Mouse (Mus musculus) forelimb bud, embryonic 11.5 days (tissue): ENCODE data around the gene Abhd14b.

ENCODE experiments used
- DNase-seq: peaks from one replicate; pipeline ENCODE4 v3.0.0-alpha.2; 2012; ENCODE audit warnings: low read depth, low spot score

The Abhd14b gene

DNA sequence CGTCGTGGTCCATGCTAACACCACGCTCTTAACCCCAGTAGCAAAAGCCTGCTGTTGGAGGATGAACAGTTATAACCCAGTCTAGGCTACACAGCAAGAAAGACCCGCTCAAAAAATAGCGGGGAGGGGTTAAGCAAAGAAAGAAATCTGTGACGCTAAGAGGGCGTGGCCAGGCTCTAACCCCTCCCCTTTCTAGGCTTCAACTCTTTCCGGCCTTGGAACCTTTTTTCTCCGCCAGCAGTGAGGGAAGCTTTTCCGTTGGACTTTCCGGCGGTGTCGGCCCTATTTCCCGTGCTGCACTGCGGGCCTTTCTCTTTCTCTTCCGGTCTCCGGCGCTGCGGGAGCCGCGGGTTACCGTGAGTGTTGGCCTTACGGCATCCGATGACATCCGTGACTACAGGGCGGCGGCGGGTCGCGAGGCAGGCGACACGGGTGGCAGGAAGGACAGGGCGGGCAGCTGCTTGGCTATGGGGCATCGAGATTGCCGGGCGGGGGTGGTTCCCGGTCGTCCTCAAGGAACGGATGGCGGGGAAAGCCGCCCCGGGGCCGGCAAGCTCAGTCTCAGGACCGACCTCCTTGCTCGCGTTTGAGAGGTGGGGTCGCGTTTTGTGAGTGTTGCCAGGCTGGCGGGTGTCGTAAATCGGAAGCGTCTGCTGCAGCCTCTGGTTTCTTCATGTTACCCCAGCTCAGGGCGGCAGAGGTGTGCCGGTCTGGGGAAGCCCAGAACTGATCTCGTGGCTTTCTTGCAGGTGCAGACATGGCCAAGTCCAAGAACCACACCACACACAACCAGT, 17.8 kb upstream of the Abhd14b start, which contains the start of gene Rpl29:
TSS of gene Rpl29 (plus strand) at position 234 of the 794 bp plus-strand sequence.
- peak; percentile 98 for DNase-seq

DNA sequence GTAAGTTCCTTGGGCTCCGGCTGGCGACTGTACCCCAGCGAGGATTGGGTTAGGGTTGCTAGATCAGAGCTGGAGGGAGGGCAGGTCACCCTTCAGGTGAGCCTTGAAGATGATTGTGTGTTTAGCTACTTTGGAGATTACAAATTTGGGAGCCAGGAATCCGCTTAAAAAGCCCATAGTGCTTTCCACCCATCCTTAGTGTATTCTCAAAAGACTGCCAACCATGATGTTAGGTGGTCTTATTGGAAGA, 17.3 kb upstream of the Abhd14b start:
- no peak for DNase-seq

DNA sequence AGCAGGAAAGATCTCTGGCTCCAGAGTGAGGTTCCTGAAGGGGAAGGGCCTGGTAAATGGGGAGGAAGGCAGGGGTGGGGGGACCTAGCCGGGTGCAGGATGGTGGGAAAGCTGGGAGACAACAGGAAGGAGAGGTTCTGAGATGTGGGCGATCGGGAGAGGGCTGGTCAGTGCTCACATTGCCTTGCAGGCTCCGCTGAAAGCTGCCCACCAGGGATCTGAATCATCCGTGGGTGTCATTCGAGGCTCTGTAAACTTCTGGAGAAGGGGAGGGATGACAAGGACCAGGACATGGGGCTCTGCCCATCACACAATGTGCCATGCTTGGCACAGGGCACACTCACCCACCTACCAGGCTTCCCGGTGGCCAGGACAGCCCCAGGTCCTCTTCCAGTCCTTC, 13.9 kb upstream of the Abhd14b start:
- DNase-seq = no peak

DNA sequence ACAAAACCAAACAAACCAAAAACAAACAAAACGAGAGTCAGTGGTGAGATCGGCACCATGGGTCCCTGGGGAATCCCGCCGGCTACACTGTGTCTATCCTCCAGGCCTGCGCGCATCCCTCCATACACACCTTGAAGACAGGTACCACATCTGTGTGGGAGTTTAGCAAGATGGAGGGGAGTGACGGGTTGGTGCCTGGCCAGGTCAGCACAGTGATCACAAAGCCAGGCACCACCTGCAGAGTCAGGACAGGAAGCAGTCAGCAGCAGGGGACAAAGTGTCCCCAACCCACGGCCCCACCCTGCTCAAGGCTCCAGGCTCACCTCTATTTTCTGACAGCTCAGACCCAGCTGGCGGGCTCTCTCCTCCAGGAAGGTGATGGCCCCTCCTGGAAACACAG, 10.7 kb upstream of the Abhd14b start:
- no peak for DNase-seq

DNA sequence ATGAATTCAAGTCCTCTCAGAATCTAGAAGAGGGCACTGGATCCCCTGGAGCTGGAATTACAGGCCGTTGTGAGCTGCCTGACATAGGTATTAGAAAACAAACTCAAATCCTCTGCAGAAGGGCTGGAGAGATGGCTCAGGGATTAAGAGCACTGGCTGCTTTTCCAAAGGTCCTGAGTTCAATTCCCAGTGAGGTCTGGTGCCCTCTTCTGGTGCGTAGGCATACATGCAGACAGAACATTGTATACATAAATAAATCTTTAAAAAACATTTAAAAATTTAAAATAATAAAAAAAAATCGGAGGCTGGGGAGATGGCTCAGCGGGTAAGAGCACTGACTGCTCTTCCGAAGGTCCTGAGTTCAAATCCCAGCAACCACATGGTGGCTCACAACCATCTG, 4.6 kb upstream of the Abhd14b start:
- no peak for DNase-seq

DNA sequence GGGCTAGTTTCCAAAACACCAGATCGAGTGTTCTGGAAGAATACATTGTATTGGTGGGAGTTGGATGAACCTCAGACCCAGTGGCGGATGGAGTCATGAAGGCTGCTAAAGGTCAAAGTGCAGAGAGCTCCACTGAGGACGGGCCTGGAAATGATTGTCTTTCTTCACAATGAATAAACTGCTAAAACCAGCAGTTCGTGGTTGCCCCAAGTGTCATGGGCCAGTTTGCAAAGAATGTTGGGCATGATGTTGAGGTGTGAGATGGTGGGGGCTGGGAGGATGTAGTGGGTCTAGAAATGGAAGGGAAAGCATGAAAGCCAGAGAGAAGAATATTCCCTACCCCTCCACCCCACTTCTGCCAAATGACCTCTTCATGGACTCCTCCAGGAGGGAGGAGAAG, 2.4 kb upstream of the Abhd14b start:
- no peak for DNase-seq

DNA sequence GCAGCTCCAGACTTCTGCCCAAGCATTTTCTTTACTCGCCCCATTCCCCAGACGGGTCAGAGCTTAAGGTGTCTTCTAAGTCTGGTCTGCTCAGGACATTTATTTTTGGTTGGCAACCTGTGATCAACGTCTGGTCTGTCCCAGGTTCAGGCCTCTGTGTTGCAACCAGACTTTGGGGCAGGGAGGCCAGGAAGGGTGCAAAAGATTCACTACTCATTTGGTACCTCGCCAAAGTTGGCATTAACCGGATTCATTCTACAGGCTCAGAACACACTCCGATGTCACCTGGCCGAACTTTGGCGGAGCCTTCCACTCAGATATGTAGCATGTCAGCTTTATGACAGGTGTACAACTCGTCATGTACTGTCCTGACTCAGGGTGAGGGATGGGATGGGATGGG, 692 bp downstream of the Abhd14b start:
- no peak for DNase-seq

- no peak for DNase-seq
Observed at GRCm38 (mm10) chr9:106448498-106449031, 1.3 kb downstream of the Abhd14b start.

DNA sequence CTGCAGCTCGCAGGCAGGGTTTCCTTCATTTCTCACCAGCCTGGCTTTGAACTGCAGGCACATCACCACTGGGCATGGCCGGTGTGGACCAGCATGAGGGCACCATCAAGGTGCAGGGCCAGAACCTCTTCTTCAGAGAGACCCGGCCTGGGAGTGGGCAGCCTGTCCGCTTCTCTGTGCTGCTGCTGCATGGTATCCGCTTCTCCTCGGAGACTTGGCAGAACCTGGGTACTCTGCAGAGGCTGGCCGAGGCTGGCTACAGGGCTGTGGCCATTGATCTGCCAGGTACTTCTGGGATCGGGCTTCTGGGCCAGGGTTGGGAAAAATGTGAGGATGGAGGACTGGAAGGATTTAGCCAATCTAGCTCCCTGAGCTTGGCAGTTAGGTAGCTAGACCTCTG, 2.7 kb downstream of the Abhd14b start:
- DNase-seq = no peak

DNA sequence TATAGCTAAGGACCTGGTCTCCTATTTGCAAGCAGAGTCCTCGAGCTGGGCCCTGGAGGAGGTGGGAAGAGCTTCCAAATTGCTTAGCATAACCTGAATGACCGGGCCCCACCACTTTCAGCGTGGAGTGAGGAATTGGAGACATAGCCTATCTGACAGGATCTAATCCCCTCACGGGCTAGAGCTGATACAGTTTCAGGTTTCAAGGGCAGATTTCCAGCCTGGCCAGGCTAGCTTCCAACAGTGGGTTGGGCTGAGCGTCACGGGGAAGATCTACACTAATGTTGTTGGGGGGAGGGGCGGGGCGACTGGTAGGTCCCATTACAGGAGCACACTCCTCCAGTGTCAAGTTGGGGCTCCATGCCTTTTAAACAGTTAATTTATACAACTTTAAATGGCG, 3.4 kb downstream of the Abhd14b start:
- no peak for DNase-seq

GRCm38 (mm10) chr9:106451298-106451697, 4.0 kb downstream of the Abhd14b start:
- no peak for DNase-seq

DNA sequence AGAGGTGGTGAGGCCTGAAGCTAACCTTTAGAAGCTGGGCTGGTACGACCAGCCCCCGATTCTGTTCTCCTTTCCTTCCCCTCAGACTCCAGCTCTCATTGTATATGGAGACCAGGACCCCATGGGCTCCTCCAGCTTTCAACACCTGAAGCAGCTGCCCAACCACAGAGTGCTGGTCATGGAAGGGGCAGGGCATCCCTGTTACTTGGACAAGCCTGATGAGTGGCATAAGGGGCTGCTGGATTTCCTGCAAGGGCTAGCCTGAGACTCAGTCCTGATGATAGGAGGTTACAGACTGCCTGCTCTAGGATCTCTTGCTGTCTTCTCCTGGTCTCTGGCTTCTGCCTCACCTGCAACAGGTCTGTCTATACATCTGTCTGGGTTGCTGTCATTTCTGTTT, 4.6 kb downstream of the Abhd14b start:
- DNase-seq = no peak

DNA sequence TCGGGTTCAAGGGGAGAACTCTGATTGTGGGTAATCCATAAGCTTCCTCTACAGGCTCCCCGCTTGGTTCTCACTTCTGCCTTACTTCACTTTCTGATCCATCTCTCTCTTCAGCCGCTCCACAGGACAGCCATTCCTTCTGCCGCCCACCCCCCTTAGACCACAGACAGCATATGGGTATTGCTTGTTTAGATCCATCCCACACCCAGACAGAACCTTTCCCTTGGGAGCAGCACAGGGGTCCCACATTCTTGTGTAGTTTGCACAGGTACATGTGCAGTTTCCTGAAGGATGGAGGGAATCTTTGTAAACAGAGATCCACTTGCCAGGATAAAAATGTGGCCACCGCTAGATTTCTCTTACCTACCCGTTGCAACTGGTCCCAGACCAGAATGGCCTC, 5.1 kb downstream of the Abhd14b start:
- no peak for DNase-seq

GRCm38 (mm10) chr9:106452821-106453220, 5.6 kb downstream of the Abhd14b start:
- DNase-seq = no peak

DNA sequence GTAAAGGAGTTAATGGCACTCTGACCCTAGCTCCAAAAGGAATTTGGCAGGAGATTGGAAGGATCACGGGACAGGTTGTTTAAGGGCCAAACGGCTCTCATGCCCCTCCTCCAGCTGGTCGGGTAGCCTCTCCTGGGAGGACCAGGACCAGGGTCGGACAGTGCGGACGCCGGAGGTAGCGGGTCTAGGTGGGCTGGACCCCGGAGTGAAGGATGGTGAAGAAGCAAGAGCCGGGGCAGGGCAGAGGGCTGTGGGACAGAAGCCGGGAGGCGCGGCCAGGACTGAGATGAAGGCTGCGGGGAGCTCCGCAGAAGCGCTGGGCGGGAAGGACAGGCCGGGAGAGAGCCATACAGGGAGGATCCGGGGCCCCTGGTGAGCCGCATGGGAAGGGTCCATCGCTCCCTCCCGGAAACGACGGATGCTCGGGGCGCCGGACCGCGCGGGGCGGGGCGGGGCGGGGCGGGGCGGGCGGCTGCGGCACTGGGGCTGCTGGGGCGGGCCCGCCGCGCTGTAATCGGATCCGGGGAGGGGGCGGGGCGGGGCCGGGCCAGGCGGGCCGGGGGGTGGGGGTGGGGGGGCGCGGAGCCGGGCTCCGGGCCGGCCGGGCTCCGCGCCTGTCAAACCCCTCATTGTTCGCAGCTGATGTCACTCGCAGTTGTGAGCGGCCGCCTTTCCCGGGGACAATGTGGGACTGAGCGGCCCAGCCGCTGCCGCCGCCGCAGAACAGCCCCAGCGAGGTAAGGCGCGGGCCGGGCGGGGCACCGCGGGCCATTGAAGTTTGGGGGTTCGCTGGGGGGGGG, 6.2 kb downstream of the Abhd14b start, which contains the start of gene Pcbp4:
TSS of gene Pcbp4 (plus strand) at position 21 of the 800 bp plus-strand sequence.
- no peak for DNase-seq

GRCm38 (mm10) chr9:106454071-106454761, 7.0 kb downstream of the Abhd14b start:
- no peak for DNase-seq

- peak; percentile 63 for DNase-seq
Observed at GRCm38 (mm10) chr9:106454888-106455681, 7.8 kb downstream of the Abhd14b start.

DNA sequence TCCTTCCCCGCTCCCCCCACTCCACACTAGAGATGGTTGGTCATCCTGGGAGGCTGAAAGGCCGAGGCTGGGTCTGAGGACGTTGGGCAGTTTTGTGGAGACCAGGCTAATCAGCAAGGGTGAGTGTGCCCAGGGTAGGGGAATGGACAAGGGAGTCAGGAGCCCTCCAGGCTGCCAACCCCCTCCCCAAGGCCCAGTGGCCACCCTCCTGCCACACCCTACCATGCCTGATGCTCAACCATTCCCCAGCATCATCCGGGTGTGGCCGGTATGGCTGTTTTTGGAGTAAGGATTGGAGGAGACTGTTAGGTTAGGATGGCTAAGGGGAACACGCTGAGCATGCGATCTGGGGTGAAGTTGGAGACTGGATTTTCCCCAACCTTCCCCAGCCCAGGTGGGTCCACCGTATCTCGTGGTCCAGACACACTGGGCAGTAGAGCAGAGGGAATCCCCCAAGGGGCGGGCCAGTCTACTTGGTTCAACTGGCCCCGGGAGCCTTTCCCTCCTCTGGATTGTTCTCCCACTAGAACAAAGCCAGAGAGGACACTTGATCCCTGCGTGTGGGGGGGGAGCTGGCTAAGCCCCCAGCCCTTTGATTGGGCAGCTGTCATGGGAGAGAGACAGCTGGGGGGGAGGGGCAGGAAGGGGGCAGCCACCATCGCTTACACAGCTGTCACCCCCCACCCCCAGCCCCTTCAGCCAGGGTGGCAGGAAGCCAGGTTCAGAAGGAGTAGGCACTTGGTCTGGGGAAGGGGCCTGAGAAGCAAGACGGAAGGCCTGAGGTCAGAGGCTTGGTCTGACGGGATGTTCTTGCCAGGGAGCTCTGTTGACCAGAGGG, 9.3 kb downstream of the Abhd14b start:
- no peak for DNase-seq

DNA sequence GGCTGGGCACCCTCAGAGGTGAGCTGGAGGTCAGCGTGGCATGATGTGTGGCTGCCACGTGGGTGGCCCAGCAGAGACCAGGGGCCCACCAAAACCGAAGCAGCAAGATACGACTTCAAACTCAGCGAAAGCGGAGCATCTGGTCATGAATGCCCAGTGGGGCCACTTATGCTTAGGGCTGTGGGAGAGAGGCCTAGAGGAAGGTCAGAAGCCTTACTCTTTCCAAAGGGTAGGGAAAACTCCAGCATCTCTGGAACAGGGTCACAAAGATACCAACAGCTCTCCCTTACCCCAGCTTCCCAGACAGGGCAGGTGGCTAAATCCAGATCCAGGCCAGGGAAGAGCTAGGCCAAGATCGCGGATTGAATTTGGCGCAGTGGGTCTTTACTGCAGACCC, 9.9 kb downstream of the Abhd14b start:
- no peak for DNase-seq

DNA sequence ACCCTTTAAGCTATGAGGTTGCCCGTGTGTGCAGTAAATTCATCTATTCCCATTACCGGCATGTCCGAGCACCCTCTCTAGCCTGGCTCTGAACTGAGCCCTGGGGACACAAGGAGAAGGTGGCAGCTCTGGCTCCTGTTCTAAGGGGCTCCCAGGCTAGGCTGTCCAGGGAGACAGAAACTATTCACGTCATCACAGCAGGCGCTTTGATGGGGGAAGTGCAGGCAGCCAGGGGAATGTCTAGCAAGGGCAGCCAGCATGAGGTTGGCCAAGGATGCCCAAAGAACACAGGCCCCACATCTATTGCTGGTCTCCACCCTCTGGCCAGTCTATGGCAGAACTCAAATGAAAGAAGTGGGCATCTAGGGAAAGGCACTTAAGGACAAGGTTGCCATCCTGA, 10.7 kb downstream of the Abhd14b start:
- DNase-seq = no peak

DNA sequence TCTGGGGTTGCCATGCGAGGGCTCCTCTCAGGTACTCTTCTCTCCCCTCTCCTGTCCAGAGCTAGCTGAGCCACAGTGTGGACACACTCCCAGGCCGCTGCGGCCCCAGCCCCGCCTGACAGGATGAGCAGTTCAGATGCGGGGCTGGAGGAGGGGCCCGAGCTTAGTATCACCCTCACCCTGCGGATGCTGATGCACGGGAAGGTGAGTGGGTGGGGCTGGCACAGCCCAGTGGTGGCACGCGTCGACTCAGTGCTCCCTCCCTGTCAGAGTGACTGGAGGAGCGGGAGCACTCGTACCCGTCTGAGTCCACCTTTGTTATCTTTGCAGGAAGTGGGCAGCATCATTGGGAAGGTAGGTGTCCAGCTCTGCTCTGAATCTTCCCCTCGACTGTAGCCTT, 12.7 kb downstream of the Abhd14b start:
- DNase-seq = no peak
